Mouse (Mus musculus): ENCODE measurements around the gene Vmn2r28. TPM values are rescaled to one million over a fixed set of nuclear protein-coding genes. Genes with fewer than 3 reads are reported as not detected.
"Not testable (repeated sequence)": the region's sequence is repeated elsewhere in the genome, so short reads cannot be mapped to it uniquely, and the experiment has no call there.

Vmn2r28 gene
- total RNA-seq (2021) = not detected
- long read RNA-seq, experiment 1 = 0 reads
- long read RNA-seq, experiment 2 = 0 reads

DNA sequence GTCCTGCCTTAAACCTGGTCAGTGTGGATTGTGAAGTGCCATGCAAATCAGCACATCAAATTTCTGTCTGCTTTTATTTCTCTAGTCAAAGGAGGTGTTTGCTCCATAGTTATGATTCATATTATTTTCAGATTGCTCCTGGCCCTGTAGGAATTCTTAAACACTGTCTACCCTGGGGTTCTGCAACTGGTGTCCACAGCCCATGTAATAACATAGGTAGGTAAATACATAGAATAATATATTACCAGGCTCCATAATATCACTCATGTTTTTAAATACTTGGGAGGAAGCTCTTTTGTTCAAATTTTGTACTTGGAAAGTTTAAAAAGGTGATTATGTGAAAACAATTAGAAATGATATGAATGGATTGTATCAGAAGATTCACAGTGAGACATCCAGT, at the start of gene Vmn2r28:
Vmn2r28 (minus strand) TSS at position 101 of the 400 bp plus-strand sequence.
- not testable (repeated sequence) for DNase-seq (ENCODE audit: low spot score in 2 of 2)

- DNase-seq (ENCODE audit: low spot score in 2 of 2) = not testable (repeated sequence)
Measured at GRCm38 (mm10) chr7:5540770-5541436, 47.1 kb upstream of the Vmn2r28 start.

DNA sequence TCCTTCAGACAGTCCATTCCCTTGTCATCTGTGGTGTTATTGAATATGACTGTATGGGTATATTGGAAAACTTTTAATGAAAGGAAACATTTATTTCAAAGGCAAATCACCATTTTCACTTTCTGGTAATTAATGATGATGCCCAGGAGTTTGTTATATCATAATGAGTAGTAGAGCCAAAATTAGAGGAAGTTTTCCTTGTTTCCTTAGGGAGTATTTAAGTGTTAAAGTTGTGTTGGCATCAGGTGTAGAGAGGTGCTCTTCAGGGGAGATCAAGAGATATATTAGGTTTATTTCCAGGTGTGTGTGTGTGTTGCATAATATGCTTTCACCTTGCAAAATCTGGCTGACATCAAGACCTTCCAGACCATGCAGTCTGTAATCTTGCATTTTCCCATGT, 37.1 kb downstream of the Vmn2r28 start, which contains the start of gene Vmn1r59:
Vmn1r59 (minus strand) TSS at position 101 of the 400 bp plus-strand sequence.
- no peak for DNase-seq (ENCODE audit: low spot score in 2 of 2)

DNA sequence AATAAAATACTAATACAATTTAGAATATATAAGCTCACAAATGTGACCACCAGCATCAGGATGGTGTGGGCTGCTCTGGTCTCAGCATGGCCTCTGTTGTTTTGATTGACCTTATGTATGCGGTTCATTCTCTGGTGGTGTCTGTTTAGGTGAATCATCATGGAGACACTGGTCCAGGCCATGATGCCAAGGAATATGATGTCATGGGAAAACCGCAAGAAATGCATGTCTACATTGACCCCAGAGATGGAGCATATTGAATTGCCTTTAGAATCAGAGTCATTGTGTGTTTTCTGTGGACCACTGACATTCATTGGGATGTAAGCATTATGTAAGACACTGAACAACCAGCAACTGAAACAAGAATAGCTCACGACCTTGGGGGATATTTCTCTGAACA, 39.7 kb downstream of the Vmn2r28 start:
- not testable (repeated sequence) for DNase-seq (ENCODE audit: low spot score in 2 of 2)

GRCm38 (mm10) chr7:5448627-5449026, 45.1 kb downstream of the Vmn2r28 start:
- DNase-seq (ENCODE audit: low spot score in 2 of 2) = no peak

Other genes starting within 250 kb of the Vmn2r28 start
- gene Gm5065, start 143.4 kb downstream of the Vmn2r28 start, total RNA-seq (2021) = not detected
- not detected for gene Nlrp2, start 142.9 kb downstream of the Vmn2r28 start, total RNA-seq (2021)
- gene Vmn1r58, start 80.6 kb downstream of the Vmn2r28 start, total RNA-seq (2021) = not detected
- gene Vmn1r59, start 37.2 kb downstream of the Vmn2r28 start, total RNA-seq (2021) = not detected
- gene Vmn1r60, start 53.4 kb upstream of the Vmn2r28 start, total RNA-seq (2021) = not detected
- not detected for gene Vmn1r61, start 119.3 kb upstream of the Vmn2r28 start, total RNA-seq (2021)
- not detected for gene Vmn1r62, start 179.7 kb upstream of the Vmn2r28 start, total RNA-seq (2021)